Mouse (Mus musculus) intestine, embryonic 15.5 days (tissue): ENCODE results near the gene Psen2. TPM values are rescaled to one million over a fixed set of nuclear protein-coding genes. Genes with fewer than 3 reads are reported as not detected.

Experiments
- ATAC-seq: fragments of 200-750 bp; cut with Nextera tagmentation; 2 replicates; pipeline ENCODE4 v1.8.0; 2017; ENCODE audit warnings: moderate TSS enrichment, moderate library complexity
- H3K27ac ChIP-seq: fragments of 300-500 bp; sonication (generic); 2 replicates; pipeline ENCODE4 v1.5.1; 2015; ENCODE audit warnings: mild to moderate bottlenecking, inconsistent platforms
- H3K27me3 ChIP-seq: fragments of 300-500 bp; sonication (generic); replicated peaks from 2 replicates; pipeline ENCODE4 v1.6.1; 2015; ENCODE audit warnings: inconsistent platforms
- H3K36me3 ChIP-seq: fragments of 300-500 bp; sonication (generic); 2 replicates; pipeline ENCODE4 v1.6.1; 2015; ENCODE audit warnings: inconsistent platforms
- H3K4me1 ChIP-seq: fragments of 300-500 bp; sonication (generic); replicated peaks from 2 replicates; pipeline ENCODE4 v1.6.1; 2015; ENCODE audit warnings: inconsistent platforms
- H3K4me2 ChIP-seq: fragments of 300-500 bp; sonication (generic); replicated peaks from 2 replicates; pipeline ENCODE4 v1.6.1; 2015; ENCODE audit warnings: mild to moderate bottlenecking, inconsistent platforms
- H3K4me3 ChIP-seq: fragments of 300-500 bp; sonication (generic); replicated peaks from 2 replicates; pipeline ENCODE4 v1.5.1; 2015; ENCODE audit warnings: inconsistent platforms
- H3K9ac ChIP-seq: fragments of 300-500 bp; sonication (generic); 2 replicates; pipeline ENCODE4 v1.6.1; 2015; ENCODE audit warnings: inconsistent platforms
- H3K9me3 ChIP-seq: fragments of 300-500 bp; sonication (generic); 2 replicates; pipeline ENCODE4 v1.6.1; 2016; ENCODE audit warnings: inconsistent platforms
- WGBS: fragments of 180-500 bp; shearing (Covaris S2); methylation state at CpG from one replicate; pipeline ENCODE4 v1.1.7; 2015; 5-methylcytosine and 5-hydroxymethylcytosine counted together
- polyA plus RNA-seq: library from polyadenylated mRNA; unstranded; fragments of >200 nt; fragmentation: Nextera tagmentation; extraction: Ambion mirVana; gene quantifications from 2 replicates; pipeline ENCODE4 v1.2.1, GENCODE M21; 2015

Psen2 gene
- polyA plus RNA-seq, 1 experiment from 2014 or later = 16.0 TPM

DNA sequence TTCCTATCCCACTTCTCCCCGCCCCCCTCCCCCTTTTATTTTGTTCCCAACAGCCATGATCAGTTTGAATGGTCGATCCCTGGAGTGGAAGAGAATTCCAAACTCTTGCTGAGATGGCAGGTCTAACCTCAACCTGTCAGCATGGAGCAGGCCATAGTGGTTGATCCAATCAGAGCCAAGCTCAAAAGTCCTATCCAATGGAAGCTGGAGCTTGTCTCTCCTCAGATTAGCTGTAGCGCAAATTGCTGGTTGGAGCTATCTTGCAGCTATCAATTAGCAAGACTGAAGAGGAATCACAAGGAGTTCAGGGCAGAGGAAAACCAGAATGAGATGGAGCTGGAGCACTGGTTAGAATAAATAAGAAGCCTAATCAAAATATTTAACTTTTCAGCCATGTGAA, 54.9 kb downstream of the Psen2 start:
- Histone ChIP-seq H3K4me2 (no peak overlapping the region), H3K4me1 (no peaks in the 10 kb centered on the region), H3K27ac (no peak overlapping the region), H3K36me3 (no peaks in the 10 kb centered on the region), H3K9ac (no peak overlapping the region), H3K4me3 (no peak overlapping the region), H3K9me3 (no peaks in the 10 kb centered on the region), H3K27me3 (no peaks in the 10 kb centered on the region)
- ATAC-seq = no peak
- 75% methylated on average over 3 of the region's 3 CpGs for WGBS

DNA sequence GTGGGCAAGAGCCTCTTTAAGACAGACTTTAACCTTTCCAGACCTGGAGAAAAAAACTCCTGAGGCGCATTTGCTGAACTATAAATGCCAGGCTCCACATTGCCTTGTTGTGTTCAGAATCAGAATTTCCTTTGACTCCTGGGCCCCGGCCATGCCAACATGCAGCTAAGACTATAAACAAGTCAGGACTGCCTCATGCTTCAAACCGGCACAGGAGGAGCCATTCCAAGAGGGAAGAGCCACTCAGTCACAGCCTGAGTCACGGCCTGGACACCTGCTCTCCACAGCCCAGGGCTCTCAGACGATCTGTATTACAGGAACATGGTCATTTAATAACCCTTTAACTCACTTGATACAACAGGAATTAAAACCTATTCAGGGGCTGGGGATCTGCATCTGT, 62.5 kb downstream of the Psen2 start:
- Histone ChIP-seq H3K4me1 (peaks cover 5% of the 10 kb centered on the region), H3K9me3 (no peaks in the 10 kb centered on the region), H3K4me3 (no peak overlapping the region), H3K27ac (no peak overlapping the region), H3K27me3 (no peaks in the 10 kb centered on the region), H3K4me2 (no peak overlapping the region), H3K9ac (no peak overlapping the region), H3K36me3 (no peaks in the 10 kb centered on the region)
- 51% methylated on average over 5 of the region's 5 CpGs for WGBS
- ATAC-seq = no peak

DNA sequence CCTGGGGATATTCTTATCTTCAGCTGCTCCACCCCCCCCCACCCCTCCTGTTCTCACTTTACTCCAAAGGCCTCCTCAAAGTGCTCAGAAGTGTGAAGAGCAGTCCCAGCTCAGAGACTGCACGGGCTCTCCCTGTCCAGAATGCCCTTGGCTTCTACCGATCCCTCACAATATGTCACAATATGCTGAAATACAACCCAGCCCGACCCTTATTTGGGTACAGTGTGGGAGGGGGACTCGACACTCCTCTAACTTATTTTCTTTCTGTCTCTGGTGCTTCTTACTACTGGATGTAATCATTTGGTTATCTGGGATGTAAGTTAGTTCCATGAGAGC, 63.6 kb downstream of the Psen2 start:
- Histone ChIP-seq H3K4me2 (no peak overlapping the region), H3K4me3 (no peak overlapping the region), H3K27me3 (no peaks in the 10 kb centered on the region), H3K9me3 (no peaks in the 10 kb centered on the region), H3K9ac (no peak overlapping the region), H3K4me1 (peaks cover 11% of the 10 kb centered on the region), H3K27ac (no peak overlapping the region), H3K36me3 (no peaks in the 10 kb centered on the region)
- no peak for ATAC-seq
- WGBS = 62% methylated on average over 4 of the region's 4 CpGs

DNA sequence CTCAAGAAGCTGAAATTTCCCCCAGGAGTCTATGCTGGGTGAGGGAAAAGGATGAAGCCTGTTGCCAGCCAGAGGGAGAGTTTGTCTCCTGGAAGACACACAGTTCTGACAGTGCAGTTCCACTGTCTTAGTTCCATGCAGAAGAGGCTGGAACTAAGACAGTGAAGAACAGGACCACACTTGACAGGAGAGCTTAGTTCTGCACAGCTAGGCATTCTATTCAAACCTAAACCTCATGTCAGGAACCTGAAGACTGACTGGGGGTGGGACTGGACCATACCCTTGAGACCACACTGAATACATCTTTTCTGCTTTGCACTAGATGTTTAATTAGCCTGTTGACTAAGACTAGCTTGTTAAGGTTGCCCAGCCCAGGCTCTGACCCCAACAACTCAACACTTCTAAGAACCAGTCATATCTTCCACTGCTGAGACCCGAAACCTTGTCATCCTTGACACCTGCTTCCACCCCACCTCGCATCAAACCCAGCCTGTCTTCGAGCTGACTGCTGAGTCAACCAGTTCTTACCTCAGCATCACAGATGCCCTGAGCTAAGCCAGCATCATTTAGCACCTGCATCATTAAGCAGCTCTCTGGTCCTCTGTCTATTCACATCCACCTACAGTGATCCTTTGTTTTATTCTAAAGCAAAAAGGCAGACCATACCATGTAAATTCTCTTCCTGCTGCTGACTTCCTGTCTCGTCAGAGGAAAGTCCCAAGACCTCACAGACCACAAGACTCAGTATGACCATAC, 64.1 kb downstream of the Psen2 start, which contains the start of gene Coq8a:
TSS of gene Coq8a (minus strand) at position 644 of the 756 bp plus-strand sequence.
- Histone ChIP-seq H3K9me3 (no peaks in the 10 kb centered on the region), H3K4me3 (no peak within 1 kb of the TSS), H3K9ac (0 out of 2 replicates have a peak within 1 kb of the TSS, but pooled peaks have one; percentile 15), H3K27ac (no peak within 1 kb of the TSS), H3K4me2 (no peak within 1 kb of the TSS), H3K27me3 (no peaks in the 10 kb centered on the region), H3K36me3 (no peaks in the 10 kb centered on the region), H3K4me1 (peaks cover 13% of the 10 kb centered on the region)
- 67% methylated on average over 4 of the region's 4 CpGs for WGBS
- no peak for ATAC-seq

DNA sequence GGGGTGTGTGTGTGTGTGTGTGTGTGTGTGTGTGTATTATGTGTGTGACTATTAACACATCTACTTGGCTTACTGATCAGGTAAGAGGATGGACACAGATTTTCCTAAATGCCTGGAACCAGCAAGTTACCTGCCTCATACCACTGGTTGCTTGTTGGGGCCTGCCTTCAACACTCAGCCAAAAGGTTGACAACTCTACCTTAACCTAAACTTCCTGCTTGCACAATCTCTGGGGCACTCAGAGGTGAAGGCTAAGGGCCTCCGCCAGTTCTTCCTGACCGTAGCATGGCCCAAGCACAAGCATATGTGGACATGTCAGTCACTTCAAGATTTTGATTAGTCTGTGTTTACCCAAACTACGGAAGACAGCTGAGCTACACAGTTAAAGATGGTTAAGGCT, 65.3 kb downstream of the Psen2 start:
- H3K9me3 ChIP-seq = no peaks in the 10 kb centered on the region
- 60% methylated on average over 3 of the region's 3 CpGs for WGBS
- H3K36me3 ChIP-seq = no peaks in the 10 kb centered on the region

DNA sequence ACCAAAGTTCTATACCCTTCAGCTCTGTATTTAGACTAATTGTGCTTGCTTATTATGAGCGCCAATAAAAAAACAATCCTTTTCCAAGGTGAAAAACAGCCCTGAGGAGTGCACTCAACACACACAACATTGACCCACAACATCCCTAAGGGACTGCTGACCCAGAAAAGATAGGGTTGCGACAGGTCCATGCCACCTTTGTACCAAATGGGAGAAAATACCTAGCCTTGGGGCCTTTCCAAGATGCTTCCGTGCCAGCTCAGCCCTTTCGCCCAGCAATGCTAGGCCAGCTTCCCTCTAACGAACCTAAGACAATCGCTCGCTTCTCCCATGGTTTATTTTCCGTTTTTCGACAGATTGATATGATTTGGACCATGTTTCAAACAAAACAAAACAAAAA, 66.7 kb downstream of the Psen2 start:
- Histone ChIP-seq H3K36me3 (no peaks in the 10 kb centered on the region), H3K4me1 (peaks cover 13% of the 10 kb centered on the region), H3K4me3 (no peak overlapping the region; the same call in 1 of the 2 replicates), H3K4me2 (peak overlapping the region; percentile 95), H3K27ac (no peak overlapping the region), H3K9me3 (no peaks in the 10 kb centered on the region), H3K27me3 (no peaks in the 10 kb centered on the region), H3K9ac (0 out of 2 replicates have a peak overlapping the region, but pooled peaks have one; percentile 31)
- WGBS = 95% methylated on average over 9 of the region's 9 CpGs
- no peak; the same call in 1 of the 2 replicates for ATAC-seq

More for the DNA sequence above, 65.3 kb downstream of the Psen2 start:
- Histone ChIP-seq H3K4me3 (no peak overlapping the region), H3K27ac (no peak overlapping the region), H3K9ac (no peak overlapping the region), H3K4me2 (no peak overlapping the region), H3K4me1 (peaks cover 13% of the 10 kb centered on the region), H3K27me3 (no peaks in the 10 kb centered on the region)
- no peak for ATAC-seq

DNA sequence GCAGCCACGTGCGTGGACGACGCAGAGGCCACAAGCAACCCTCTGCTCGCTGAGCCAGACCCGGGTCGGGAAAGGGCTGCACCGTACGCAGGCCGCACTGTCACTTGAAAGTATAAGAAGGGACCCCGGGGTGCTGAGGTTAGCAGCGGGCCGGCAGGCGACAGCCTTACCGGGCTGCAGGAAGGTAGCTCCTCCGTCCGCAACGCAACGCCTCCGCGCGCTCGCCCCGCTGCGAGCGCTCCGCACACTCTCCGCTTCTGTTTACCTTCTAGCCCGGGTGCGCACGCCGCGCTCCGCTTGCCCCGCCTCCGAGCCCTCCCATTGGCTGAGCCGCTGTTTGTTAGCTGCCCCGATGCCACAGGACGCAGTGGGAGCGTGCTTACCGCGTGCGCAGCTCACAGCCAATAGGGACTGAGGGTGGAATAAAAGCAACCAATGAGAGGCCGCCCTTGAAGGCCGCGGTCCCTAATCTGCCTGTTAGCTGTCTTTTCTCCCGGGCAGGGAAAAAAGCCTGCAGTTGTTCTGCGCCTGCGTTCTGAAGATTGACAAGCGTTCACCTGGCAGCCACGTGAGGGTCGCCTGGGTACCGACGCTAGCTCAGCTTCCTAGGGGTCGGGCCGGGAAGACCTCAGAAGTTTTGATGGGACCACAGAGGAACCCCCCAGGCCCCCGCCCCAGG, 67.4 kb downstream of the Psen2 start:
- Histone ChIP-seq H3K4me3 (peak overlapping the region; percentile 75), H3K9ac (peak overlapping the region; percentile 64), H3K4me1 (peaks cover 13% of the 10 kb centered on the region), H3K9me3 (no peaks in the 10 kb centered on the region), H3K27ac (0 out of 2 replicates have a peak overlapping the region, but pooled peaks have one; percentile 37), H3K4me2 (peak overlapping the region; percentile 95), H3K27me3 (no peaks in the 10 kb centered on the region), H3K36me3 (no peaks in the 10 kb centered on the region)
- peak; percentile 99 for ATAC-seq
- WGBS = under 1% methylated on average over 57 of the region's 57 CpGs

DNA sequence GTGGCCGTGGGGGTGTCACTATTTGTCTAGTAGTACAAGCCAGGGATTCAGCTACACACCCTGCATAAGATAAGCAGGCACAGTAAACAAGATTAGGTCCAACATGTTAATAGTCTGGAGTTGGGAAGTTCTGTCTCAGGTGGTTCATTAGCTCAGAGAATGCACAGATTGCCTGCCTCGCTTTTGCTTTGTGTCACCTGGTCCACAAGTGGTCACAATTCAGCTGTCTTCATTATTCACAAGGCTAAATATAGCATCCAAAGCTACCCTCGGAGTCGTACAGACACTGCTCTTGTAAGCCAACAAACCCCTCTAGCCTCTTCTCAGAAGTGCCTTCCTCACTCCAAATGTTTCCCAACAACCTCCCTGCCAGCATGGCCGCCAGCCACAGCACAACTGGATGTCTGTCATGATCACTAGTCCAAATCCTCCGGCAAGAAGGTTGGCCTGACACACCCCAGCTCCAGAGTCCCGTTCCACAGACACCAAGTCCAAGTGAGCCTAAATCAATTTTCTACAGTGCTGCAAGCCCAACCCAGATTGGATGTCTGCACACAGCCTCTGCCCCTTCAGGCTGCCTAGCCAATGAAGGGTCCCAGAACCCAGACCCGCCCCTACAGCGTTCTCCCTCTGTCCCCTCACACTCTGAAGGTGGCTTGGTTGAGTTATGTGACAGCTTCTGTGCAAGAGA, 68.3 kb downstream of the Psen2 start:
- H3K36me3 ChIP-seq = no peaks in the 10 kb centered on the region
- H3K9ac ChIP-seq = peak overlapping the region; percentile 64
- 18% methylated on average over 9 of the region's 9 CpGs for WGBS
- no peaks in the 10 kb centered on the region for H3K27me3 ChIP-seq
- H3K4me2 ChIP-seq = peak overlapping the region; percentile 95
- ATAC-seq = peak; percentile 65
- peaks cover 13% of the 10 kb centered on the region for H3K4me1 ChIP-seq
- peak overlapping the region; percentile 75 for H3K4me3 ChIP-seq
- H3K27ac ChIP-seq = 0 out of 2 replicates have a peak overlapping the region, but pooled peaks have one; percentile 37
- no peaks in the 10 kb centered on the region for H3K9me3 ChIP-seq

DNA sequence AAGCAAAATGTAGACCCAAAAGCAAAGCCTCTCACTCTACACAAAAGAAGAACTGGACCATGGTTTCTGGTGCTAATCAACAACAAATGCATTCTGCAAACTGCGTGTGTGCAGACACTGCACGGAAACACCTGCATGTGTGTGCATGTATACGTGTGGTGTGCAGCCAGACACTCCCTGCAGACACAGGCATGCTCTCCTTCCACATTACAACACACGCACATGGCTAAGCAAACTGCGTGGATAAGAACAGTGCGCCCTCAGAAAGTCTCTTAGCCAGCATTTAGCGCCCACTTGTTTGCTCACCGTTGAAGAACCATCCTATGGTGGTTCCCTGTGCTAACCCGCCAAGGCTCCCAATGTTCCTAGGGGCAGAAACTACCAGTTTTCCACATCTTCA, 69.2 kb downstream of the Psen2 start:
- Histone ChIP-seq H3K9ac (no peak overlapping the region), H3K4me1 (peaks cover 13% of the 10 kb centered on the region), H3K27ac (no peak overlapping the region), H3K4me2 (no peak overlapping the region), H3K9me3 (no peaks in the 10 kb centered on the region), H3K36me3 (no peaks in the 10 kb centered on the region), H3K27me3 (no peaks in the 10 kb centered on the region), H3K4me3 (no peak overlapping the region)
- WGBS = 80% methylated on average over 9 of the region's 9 CpGs
- ATAC-seq = no peak

DNA sequence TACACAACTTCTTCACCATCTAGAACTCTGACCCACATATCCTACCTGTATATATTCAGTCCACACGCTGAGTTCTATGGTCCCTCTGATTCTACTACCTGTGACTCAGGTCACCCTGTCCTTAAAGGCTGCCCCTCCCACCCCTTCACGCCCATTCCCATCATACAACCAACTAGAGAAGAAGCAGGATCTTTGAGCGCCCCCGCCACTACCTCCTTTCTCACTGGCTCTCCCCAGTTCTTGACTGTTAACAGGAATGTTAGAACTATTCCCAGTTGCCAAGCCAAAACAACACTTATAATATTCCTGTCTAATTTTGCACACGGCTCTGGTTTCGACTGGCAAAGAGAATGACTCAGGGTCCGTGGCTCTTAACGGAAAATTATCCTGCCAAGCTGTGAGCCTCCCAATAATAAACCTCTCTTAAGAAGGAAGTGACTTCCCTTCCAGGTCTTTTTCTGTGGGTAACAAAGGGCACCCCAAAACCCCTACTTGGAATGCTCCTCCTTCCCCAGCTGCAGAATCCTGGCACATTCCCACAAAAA, 69.8 kb downstream of the Psen2 start:
- Histone ChIP-seq H3K36me3 (no peaks in the 10 kb centered on the region), H3K4me2 (no peak overlapping the region), H3K4me3 (no peak overlapping the region), H3K4me1 (peaks cover 13% of the 10 kb centered on the region), H3K9ac (no peak overlapping the region), H3K27me3 (no peaks in the 10 kb centered on the region), H3K27ac (no peak overlapping the region), H3K9me3 (no peaks in the 10 kb centered on the region)
- WGBS = 74% methylated on average over 8 of the region's 8 CpGs
- ATAC-seq = no peak

DNA sequence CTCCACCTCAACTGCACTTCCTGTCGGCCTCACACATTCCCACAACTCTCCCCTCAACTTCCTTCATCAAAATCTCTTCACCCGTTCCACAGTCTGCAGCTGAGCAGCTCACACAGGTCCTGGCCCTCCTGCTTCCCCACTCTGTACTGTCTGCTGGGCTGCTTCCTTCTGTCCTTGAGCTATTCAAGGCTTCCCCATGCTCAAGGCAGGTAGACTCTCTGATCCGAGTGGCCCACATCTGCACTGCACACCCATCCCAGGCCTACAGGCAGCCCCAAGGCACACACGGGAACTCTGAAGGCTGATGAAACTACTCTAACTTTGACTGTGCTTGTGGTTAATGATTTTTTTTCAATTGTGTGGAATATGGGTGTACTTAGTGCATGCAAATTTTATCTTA, 70.4 kb downstream of the Psen2 start:
- no peaks in the 10 kb centered on the region for H3K36me3 ChIP-seq
- WGBS = 54% methylated on average over 4 of the region's 4 CpGs
- H3K9me3 ChIP-seq = no peaks in the 10 kb centered on the region
- H3K27ac ChIP-seq = no peak overlapping the region
- no peak overlapping the region for H3K4me3 ChIP-seq
- no peak for ATAC-seq
- H3K4me1 ChIP-seq = peaks cover 13% of the 10 kb centered on the region
- H3K27me3 ChIP-seq = no peaks in the 10 kb centered on the region
- no peak overlapping the region for H3K4me2 ChIP-seq
- H3K9ac ChIP-seq = no peak overlapping the region

DNA sequence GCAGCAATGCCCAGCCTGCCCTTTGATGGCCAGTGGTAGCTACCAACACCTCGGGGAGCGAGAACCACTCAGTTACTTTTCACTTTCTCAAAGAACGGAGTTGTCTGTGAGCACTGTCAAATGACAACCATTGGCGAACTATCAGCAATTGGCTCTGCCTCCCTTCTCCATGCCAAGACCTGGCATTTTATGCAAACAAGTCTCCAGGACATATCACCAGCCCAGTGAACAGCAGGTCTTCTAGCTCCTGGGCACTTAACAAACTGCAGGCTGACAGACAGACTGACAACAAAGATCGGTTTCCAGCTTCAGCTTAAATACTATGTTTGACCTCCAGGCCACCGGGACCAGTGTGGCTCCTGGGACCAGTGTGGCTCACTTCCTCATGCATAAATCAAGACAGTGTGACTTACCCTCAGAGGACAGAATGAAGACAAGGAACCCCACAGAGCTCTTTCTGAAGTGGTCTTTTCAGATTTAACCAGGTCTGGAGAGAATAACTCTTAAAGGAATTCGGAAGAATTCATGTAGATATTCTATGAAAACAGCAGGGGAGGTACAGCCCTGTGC, 71.5 kb downstream of the Psen2 start:
- no peak for ATAC-seq
- 75% methylated on average over 7 of the region's 7 CpGs for WGBS
- no peak overlapping the region for H3K9ac ChIP-seq
- no peaks in the 10 kb centered on the region for H3K27me3 ChIP-seq
- H3K36me3 ChIP-seq = no peaks in the 10 kb centered on the region
- H3K4me1 ChIP-seq = peaks cover 13% of the 10 kb centered on the region
- H3K4me3 ChIP-seq = no peak overlapping the region
- no peak overlapping the region for H3K27ac ChIP-seq
- no peak overlapping the region for H3K4me2 ChIP-seq
- no peaks in the 10 kb centered on the region for H3K9me3 ChIP-seq
